Mouse (Mus musculus): ENCODE measurements around the gene Shc2. TPM values are rescaled to one million over a fixed set of nuclear protein-coding genes. Genes with fewer than 3 reads are reported as not detected.

Shc2 gene
- polyA plus RNA-seq, 1 experiment = 15.0 TPM

DNA sequence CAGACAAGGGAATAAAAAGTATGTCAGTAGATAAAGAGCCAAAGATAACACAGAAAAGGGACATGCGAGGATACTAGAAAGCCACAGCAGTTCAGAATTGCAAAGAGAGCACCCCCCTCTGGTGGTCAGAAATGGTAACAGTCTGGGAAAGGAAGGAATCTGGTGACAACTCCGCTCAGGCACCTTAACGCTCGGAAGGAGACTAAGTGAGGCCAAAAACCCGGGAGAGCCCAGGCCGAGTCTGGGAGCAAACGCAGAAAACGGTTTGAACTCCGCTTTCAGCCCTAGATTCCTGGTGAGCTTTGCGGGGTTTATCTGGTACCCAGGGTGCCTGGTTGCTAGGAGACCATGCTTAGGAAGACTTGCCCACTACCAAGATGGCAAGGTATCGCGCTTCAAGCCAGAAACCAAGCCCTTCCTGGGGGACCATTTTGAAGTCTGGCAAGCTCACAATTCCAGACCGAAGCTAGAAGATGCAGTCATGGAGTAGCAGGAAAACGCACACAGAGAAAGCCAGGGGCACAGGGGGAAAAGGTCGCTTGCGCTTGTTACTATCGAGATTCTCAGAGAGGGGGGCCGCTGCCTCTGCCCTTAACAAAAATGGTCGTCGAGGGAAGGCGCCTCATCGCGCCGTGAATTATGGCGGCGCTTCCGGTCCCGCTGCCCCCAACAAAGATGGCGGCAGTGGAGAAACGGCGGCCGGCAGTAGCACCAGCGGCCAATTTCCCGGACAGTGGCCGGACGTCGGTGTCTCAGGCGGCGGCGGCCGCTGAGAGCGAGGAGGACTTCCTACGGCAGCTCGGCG, 31.3 kb upstream of the Shc2 start, which contains the start of gene Tpgs1:
TSS of gene Tpgs1 (plus strand) at position 599 of the 805 bp plus-strand sequence.
- TF ChIP-seq POLR2A (IDR thresholded peaks at IDR 0.05; ENCODE audit: low read depth, low read length) = peak; percentile 70
- TF ChIP-seq CTCF (IDR thresholded peaks at IDR 0.05; ENCODE audit: borderline replicate concordance, insufficient read depth, low read length) = 0 out of 2 replicates have a peak, but pooled peaks have one; percentile 3
- peak within 1 kb of the TSS; percentile 86 for H3K27ac ChIP-seq (ENCODE audit: insufficient read depth, low read length)
- no peaks in the 10 kb centered on the region for H3K4me1 ChIP-seq (ENCODE audit: control insufficient read depth, insufficient read depth, low read length)
- H3K4me3 ChIP-seq (ENCODE audit: insufficient read depth, low read length) = peak within 1 kb of the TSS; percentile 89

DNA sequence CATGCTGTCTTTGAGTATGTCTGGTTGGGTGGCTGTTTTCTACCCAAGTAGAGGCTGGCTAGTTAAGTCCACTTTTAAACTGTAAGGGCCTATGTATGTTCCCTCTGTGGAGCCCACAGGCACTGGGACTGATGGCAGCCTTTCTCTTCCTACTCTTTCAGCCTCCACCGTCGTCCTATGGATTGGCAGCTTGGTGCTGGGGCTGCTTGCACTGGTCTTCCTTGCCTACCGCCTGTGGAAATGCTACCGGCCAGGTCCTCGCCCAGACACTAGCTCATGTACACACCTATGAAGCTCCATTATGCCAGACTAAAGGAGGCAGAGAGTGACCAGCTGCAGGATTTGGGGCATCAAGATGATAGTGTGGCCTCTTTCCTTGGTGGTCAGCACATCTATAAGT, 30.4 kb upstream of the Shc2 start:
- no peak overlapping the region for H3K27ac ChIP-seq (ENCODE audit: insufficient read depth, low read length)
- H3K4me3 ChIP-seq (ENCODE audit: insufficient read depth, low read length) = no peak overlapping the region
- H3K4me1 ChIP-seq (ENCODE audit: control insufficient read depth, insufficient read depth, low read length) = no peaks in the 10 kb centered on the region
- no peak for TF ChIP-seq POLR2A (IDR thresholded peaks at IDR 0.05; ENCODE audit: low read depth, low read length)
- TF ChIP-seq CTCF (IDR thresholded peaks at IDR 0.05; ENCODE audit: borderline replicate concordance, insufficient read depth, low read length) = no peak

DNA sequence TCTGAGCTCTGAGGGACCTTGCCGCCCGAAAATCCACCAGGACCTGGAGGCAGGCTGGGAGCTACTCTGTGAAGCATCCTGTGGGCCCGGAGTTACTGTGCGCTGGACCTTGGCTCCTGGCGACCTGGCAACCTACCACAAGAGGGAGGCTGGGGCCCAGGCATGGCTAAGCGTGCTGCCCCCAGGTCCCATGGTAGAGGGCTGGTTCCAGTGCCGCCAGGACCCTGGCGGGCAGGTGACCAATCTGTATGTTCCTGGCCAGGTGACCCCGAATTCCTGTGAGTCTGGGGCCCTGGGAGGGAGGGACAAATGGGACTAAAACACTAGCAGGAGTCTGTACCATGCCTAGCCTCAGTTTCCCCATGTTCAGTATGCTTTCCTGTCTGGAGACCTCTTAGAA, 28.8 kb upstream of the Shc2 start:
- TF ChIP-seq POLR2A (IDR thresholded peaks at IDR 0.05; ENCODE audit: low read depth, low read length) (no peak), CTCF (IDR thresholded peaks at IDR 0.05; ENCODE audit: borderline replicate concordance, insufficient read depth, low read length) (no peak)
- no peak overlapping the region for H3K27ac ChIP-seq (ENCODE audit: insufficient read depth, low read length)

DNA sequence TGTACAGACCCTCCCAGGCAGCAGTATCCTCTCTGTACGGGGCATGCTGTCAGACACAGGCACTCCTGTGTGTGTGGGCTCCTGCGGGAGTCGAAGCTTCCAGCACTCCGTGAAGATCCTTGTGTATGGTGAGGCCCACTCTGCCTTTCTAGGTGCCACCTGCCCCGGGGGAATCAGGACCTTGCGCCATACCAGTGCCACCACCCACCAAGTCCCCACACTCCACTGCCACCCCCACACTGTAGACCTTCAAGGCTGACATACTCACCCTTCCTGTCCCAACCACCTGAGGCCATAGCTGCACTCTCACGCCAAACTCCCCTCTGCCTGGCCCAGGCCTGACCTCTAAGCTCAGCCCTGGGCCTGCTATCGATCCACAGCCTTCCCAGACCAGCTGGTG, 27.3 kb upstream of the Shc2 start:
- Histone ChIP-seq H3K4me3 (ENCODE audit: insufficient read depth, low read length) (no peak overlapping the region), H3K4me1 (ENCODE audit: control insufficient read depth, insufficient read depth, low read length) (no peaks in the 10 kb centered on the region), H3K27ac (ENCODE audit: insufficient read depth, low read length) (no peak overlapping the region)
- TF ChIP-seq POLR2A (IDR thresholded peaks at IDR 0.05; ENCODE audit: low read depth, low read length) (no peak), CTCF (IDR thresholded peaks at IDR 0.05; ENCODE audit: borderline replicate concordance, insufficient read depth, low read length) (no peak)

More for the DNA sequence above, 28.8 kb upstream of the Shc2 start:
- no peaks in the 10 kb centered on the region for H3K4me1 ChIP-seq (ENCODE audit: control insufficient read depth, insufficient read depth, low read length)
- H3K4me3 ChIP-seq (ENCODE audit: insufficient read depth, low read length) = no peak overlapping the region

DNA sequence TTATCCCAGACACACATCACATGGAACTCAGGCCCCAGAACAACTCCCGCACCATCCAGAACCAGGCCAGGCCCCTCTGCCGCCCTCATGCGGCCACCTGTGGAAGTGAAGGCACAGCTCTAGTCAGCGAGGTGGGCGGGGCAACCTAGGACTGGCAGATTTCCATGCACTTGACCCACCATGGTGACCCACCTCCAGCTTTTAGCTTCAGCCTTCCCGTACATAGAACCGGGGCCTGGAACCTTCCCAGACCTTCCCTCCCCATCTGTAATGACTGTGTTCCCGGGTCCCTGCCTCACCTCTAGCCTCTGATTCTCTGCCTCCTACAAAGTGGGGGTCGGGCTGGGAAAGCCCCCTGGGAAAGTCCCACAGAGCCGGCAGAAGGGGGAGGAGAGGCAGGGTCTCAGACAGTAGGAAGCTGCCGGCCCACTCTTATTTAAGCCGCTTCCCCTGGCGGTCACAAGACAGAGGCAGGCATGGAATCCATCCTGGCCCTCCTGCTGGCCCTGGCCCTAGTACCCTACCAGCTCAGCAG, 26.5 kb upstream of the Shc2 start, which contains the start of gene Madcam1:
TSS of gene Madcam1 (plus strand) at position 429 of the 535 bp plus-strand sequence.
- H3K4me3 ChIP-seq (ENCODE audit: insufficient read depth, low read length) = no peak within 1 kb of the TSS
- no peaks in the 10 kb centered on the region for H3K4me1 ChIP-seq (ENCODE audit: control insufficient read depth, insufficient read depth, low read length)
- no peak within 1 kb of the TSS for H3K27ac ChIP-seq (ENCODE audit: insufficient read depth, low read length)
- TF ChIP-seq POLR2A (IDR thresholded peaks at IDR 0.05; ENCODE audit: low read depth, low read length) (no peak), CTCF (IDR thresholded peaks at IDR 0.05; ENCODE audit: borderline replicate concordance, insufficient read depth, low read length) (peak; percentile 83)

DNA sequence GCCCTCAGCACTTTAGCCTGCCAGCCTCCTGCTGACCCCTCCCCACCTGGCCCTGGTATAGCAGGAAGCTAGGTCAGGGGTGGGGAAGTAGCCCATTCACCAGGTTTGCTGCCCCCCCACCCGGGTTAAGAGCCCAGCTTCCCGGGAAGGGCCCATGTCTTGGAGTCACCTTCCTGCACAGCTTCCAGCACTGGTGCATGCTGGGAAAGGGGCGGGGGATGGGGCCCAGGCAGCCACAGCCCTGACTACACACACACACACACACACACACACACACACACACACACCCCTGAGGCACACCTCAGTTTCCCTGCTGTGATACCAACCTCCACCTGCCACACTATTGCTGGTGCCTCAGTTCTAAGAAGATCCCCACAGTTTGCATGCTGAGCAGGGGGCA, 24.1 kb upstream of the Shc2 start:
- no peak for TF ChIP-seq POLR2A (IDR thresholded peaks at IDR 0.05; ENCODE audit: low read depth, low read length)
- no peak for TF ChIP-seq CTCF (IDR thresholded peaks at IDR 0.05; ENCODE audit: borderline replicate concordance, insufficient read depth, low read length)
- H3K4me1 ChIP-seq (ENCODE audit: control insufficient read depth, insufficient read depth, low read length) = no peaks in the 10 kb centered on the region
- H3K4me3 ChIP-seq (ENCODE audit: insufficient read depth, low read length) = no peak overlapping the region
- no peak overlapping the region for H3K27ac ChIP-seq (ENCODE audit: insufficient read depth, low read length)

DNA sequence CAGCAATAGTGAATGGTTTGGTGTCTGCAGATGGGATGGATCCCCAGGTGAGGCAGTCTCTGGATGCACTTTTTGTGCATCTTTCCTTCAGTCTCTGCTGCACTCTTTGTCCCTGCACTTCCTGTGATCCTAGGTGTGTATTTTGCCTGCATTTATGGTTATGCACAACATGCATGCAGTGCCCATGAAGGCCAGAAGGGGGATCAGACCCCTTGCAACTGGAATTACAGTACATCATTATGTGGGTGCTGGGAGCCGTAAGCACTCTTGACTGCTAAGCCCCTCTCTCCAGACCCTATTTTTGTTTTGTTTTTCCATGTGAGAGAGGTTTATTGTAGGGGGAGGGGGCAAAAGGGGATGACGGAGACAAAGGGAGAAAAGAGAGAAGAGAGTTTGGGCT, 22.6 kb upstream of the Shc2 start:
- Histone ChIP-seq H3K4me1 (ENCODE audit: control insufficient read depth, insufficient read depth, low read length) (no peaks in the 10 kb centered on the region), H3K4me3 (ENCODE audit: insufficient read depth, low read length) (no peak overlapping the region), H3K27ac (ENCODE audit: insufficient read depth, low read length) (no peak overlapping the region)
- TF ChIP-seq POLR2A (IDR thresholded peaks at IDR 0.05; ENCODE audit: low read depth, low read length) = no peak
- TF ChIP-seq CTCF (IDR thresholded peaks at IDR 0.05; ENCODE audit: borderline replicate concordance, insufficient read depth, low read length) = no peak; the same call in 1 of the 2 replicates

DNA sequence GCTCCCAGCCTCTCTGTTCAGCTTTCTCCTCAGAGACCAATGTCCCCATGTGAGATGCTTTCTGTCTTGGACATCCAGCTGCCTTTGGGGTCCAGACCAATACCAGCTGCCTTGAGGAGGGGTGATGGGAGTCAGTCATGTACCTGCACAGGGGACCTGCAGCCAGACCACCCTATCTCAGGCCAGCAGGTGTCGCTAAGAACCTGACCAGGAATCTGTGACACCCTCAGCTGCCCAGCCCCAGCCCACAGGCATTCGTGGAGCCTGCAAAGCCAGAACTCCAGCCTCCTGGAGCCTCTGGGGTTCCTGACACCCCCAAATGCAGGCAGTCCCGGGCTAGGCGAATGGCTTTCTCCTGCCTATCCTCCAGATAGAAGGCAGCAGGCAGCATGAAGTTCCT, 21.1 kb upstream of the Shc2 start:
- H3K4me1 ChIP-seq (ENCODE audit: control insufficient read depth, insufficient read depth, low read length) = no peaks in the 10 kb centered on the region
- H3K4me3 ChIP-seq (ENCODE audit: insufficient read depth, low read length) = no peak overlapping the region
- no peak overlapping the region for H3K27ac ChIP-seq (ENCODE audit: insufficient read depth, low read length)
- no peak for TF ChIP-seq POLR2A (IDR thresholded peaks at IDR 0.05; ENCODE audit: low read depth, low read length)
- peak; percentile 4; the same call in 1 of the 2 replicates for TF ChIP-seq CTCF (IDR thresholded peaks at IDR 0.05; ENCODE audit: borderline replicate concordance, insufficient read depth, low read length)

DNA sequence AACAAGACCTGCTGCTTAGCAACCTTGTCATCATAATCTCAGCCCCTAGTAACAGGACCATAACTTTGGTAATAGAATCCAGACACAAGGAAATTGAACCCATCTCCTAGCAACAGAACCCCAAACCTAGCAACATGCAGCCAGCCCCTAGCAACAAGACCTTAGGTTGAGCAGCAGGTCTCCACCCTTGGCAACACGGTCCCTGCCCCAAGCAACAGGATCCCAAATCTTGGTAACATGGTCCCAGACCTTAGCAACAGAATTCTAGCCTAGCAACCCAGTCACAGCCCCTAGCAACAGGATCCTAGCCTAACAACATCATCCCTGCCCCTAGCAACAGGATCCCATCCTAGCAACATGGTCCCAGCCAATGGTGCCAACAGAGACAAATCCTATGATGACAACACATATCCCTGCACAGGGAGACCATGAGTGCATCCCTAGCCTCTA, 17.3 kb upstream of the Shc2 start:
- TF ChIP-seq POLR2A (IDR thresholded peaks at IDR 0.05; ENCODE audit: low read depth, low read length) (no peak), CTCF (IDR thresholded peaks at IDR 0.05; ENCODE audit: borderline replicate concordance, insufficient read depth, low read length) (no peak)
- Histone ChIP-seq H3K4me3 (ENCODE audit: insufficient read depth, low read length) (no peak overlapping the region), H3K27ac (ENCODE audit: insufficient read depth, low read length) (no peak overlapping the region), H3K4me1 (ENCODE audit: control insufficient read depth, insufficient read depth, low read length) (no peaks in the 10 kb centered on the region)

DNA sequence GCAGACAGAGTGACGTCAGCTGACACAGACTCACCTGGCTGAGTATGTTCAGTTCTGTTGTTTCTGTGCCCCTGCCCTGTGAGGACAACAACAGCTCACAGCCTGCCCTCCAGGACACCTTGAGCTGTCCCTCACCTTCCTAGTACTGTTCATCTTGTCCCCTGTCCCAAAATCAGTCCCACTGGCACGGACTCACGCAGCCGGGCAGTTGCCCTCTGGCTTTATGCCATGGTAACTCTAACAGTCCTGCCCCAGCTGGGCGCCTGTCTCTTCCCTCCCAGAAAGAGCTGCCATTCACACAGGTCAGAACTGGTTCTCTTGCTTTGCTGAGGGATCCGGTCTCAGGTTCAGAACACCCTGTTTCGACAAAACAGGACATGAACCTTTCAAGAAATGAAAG, 15.1 kb upstream of the Shc2 start:
- TF ChIP-seq POLR2A (IDR thresholded peaks at IDR 0.05; ENCODE audit: low read depth, low read length) = no peak
- H3K4me3 ChIP-seq (ENCODE audit: insufficient read depth, low read length) = no peak overlapping the region
- H3K27ac ChIP-seq (ENCODE audit: insufficient read depth, low read length) = no peak overlapping the region
- H3K4me1 ChIP-seq (ENCODE audit: control insufficient read depth, insufficient read depth, low read length) = no peaks in the 10 kb centered on the region

All from embryonic fibroblast, embryonic 13.5 days (primary cell).